Mouse (Mus musculus) hindbrain, embryonic 10.5 days (tissue): Measurements from ENCODE around the gene Sema3g. TPM values are rescaled to one million over a fixed set of nuclear protein-coding genes. Genes with fewer than 3 reads are reported as not detected.
A peak's percentile ranks its signal among the peaks of the same experiment; 100 is the strongest.

ENCODE experiments used
- DNase-seq: peaks from one replicate; pipeline ENCODE4 v3.0.0-alpha.2; 2017; ENCODE audit warnings: low spot score
- H3K27ac ChIP-seq: fragments of 300-500 bp; sonication (generic); 2 replicates; pipeline ENCODE4 v1.5.1; 2016; ENCODE audit warnings: mild to moderate bottlenecking, moderate library complexity
- H3K27me3 ChIP-seq: fragments of 300-500 bp; sonication (generic); 2 replicates; pipeline ENCODE4 v1.6.1; 2016; ENCODE audit warnings: mild to moderate bottlenecking; ENCODE audit not compliant: poor library complexity, insufficient read depth, severe bottlenecking
- H3K36me3 ChIP-seq: fragments of 300-500 bp; sonication (generic); 2 replicates; pipeline ENCODE4 v1.6.1; 2016; ENCODE audit warnings: mild to moderate bottlenecking, moderate library complexity
- H3K4me1 ChIP-seq: fragments of 300-500 bp; sonication (generic); replicated peaks from 2 replicates; pipeline ENCODE4 v1.6.1; 2016; ENCODE audit warnings: mild to moderate bottlenecking
- H3K4me3 ChIP-seq: fragments of 300-500 bp; sonication (generic); 2 replicates; pipeline ENCODE4 v1.5.1; 2016; ENCODE audit warnings: mild to moderate bottlenecking, moderate library complexity
- H3K9me3 ChIP-seq: fragments of 300-500 bp; sonication (generic); 2 replicates; pipeline ENCODE4 v1.6.1; 2016; ENCODE audit warnings: mild to moderate bottlenecking, moderate library complexity
- WGBS: fragments of 180-500 bp; shearing (Covaris S2); methylation state at CpG from one replicate; pipeline ENCODE4 v1.1.7; 2016; 5-methylcytosine and 5-hydroxymethylcytosine counted together
- polyA plus RNA-seq: library from polyadenylated mRNA; unstranded; fragments of >200 nt; fragmentation: Nextera tagmentation; extraction: Ambion mirVana; gene quantifications from 2 replicates; pipeline ENCODE4 v1.2.1, GENCODE M21; 2016

The Sema3g gene
- polyA plus RNA-seq, 1 experiment from 2014 or later, result 0.78 TPM

GRCm38 (mm10) chr14:31271121-31271520 lies 53.5 kb downstream of the Sema3g start:
- DNase-seq, result no peak
- Histone ChIP-seq H3K4me1 (peaks cover 31% of the 10 kb centered on the region), H3K4me3 (no peak overlapping the region), H3K27ac (no peak overlapping the region), H3K9me3 (no peaks in the 10 kb centered on the region), H3K27me3 (peaks cover 8% of the 10 kb centered on the region), H3K36me3 (no peaks in the 10 kb centered on the region)
- WGBS, result 95% methylated on average over 6 of the region's 6 CpGs

DNA sequence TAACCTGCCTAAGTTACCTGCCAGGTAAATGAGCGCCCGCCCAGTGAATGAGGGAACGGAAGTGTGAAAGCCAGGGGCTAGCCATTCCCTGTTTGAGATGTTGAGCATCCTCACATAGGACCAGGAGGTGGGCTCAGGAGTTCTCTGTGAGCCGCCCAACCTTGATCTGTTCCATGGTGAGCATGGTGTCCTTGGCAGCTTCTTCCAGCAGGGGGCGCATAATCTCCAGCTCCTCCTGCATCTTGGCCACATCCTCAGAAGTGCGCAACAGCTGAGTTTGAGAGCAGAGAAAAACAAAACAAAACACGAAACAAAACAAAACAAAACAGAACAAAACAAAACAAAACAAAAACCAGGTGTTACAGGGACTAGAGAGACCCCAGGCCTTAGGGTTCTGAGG lies 54.5 kb downstream of the Sema3g start:
- 25% methylated on average over 7 of the region's 7 CpGs for WGBS
- DNase-seq, result peak; percentile 81
- H3K9me3 ChIP-seq, result no peaks in the 10 kb centered on the region
- H3K4me3 ChIP-seq, result no peak overlapping the region
- H3K36me3 ChIP-seq, result no peaks in the 10 kb centered on the region
- H3K27me3 ChIP-seq, result peaks cover 8% of the 10 kb centered on the region
- H3K27ac ChIP-seq, result no peak overlapping the region
- H3K4me1 ChIP-seq, result peaks cover 31% of the 10 kb centered on the region

Other genes with a start within 250 kb of the Sema3g start
- 45.7 and 53.7 TPM in 2 replicates for gene Glt8d1, start 216.5 kb upstream of the Sema3g start, polyA plus RNA-seq
- 278 and 290 TPM in 2 replicates for gene Spcs1, start 216.2 kb upstream of the Sema3g start, polyA plus RNA-seq
- gene Pbrm1, start 198.7 kb upstream of the Sema3g start, polyA plus RNA-seq, result 130 and 148 TPM in 2 replicates
- 76.6 and 119 TPM in 2 replicates for gene Gnl3, start 198.7 kb upstream of the Sema3g start, polyA plus RNA-seq
- 67.8 and 74.2 TPM in 2 replicates for gene Smim4, start 88.9 kb upstream of the Sema3g start, polyA plus RNA-seq
- gene Nt5dc2, start 86.8 kb upstream of the Sema3g start, polyA plus RNA-seq, result 610 and 619 TPM in 2 replicates
- gene Stab1, start 49.2 kb upstream of the Sema3g start, polyA plus RNA-seq, result 23.0 and 25.7 TPM in 2 replicates
- 1.5 and 4.3 TPM in 2 replicates for gene Tnnc1, start 9.5 kb upstream of the Sema3g start, polyA plus RNA-seq
- 432 and 459 TPM in 2 replicates for gene Nisch, start 914 bp upstream of the Sema3g start, polyA plus RNA-seq
- 12.7 and 13.1 TPM in 2 replicates for gene Phf7, start 33.5 kb downstream of the Sema3g start, polyA plus RNA-seq
- gene Bap1, start 33.6 kb downstream of the Sema3g start, polyA plus RNA-seq, result 121 and 137 TPM in 2 replicates
- 6.2 and 7.1 TPM in 2 replicates for gene Dnah1, start 106.0 kb downstream of the Sema3g start, polyA plus RNA-seq
- 28.5 and 29.4 TPM in 2 replicates for gene Capn7, start 118.8 kb downstream of the Sema3g start, polyA plus RNA-seq
- 19.3 and 23.7 TPM in 2 replicates for gene Sh3bp5, start 218.2 kb downstream of the Sema3g start, polyA plus RNA-seq